Mouse (Mus musculus) brain, embryonic 14.5 days (tissue): ENCODE data around the gene Noxa1.

ENCODE experiments used
- CTCF ChIP-seq: fragments of 200-500 bp; IDR thresholded peaks from 2 replicates; pipeline ENCODE4 v1.5.1; 2012; ENCODE audit warnings: inconsistent platforms, mild to moderate bottlenecking, moderate library complexity, borderline replicate concordance; ENCODE audit not compliant: insufficient read depth, insufficient read length; ENCODE audit errors: extremely low read depth
- POLR2A ChIP-seq: fragments of 200-500 bp; IDR thresholded peaks from 2 replicates; pipeline ENCODE4 v1.6.1; 2012; ENCODE audit warnings: mild to moderate bottlenecking, inconsistent platforms, borderline replicate concordance; ENCODE audit not compliant: poor library complexity, insufficient read depth, insufficient read length, severe bottlenecking; ENCODE audit errors: extremely low read depth

GRCm38 (mm10) chr2:25080076-25080475 lies 14.9 kb downstream of the Noxa1 start, which contains the start of gene Entpd8:
- TF ChIP-seq CTCF (no peak), POLR2A (no peak)
